Mouse (Mus musculus): ENCODE results near the gene Omt2b.
A peak's percentile ranks its signal among the peaks of the same experiment; 100 is the strongest.
"Not testable (repeated sequence)": the region's sequence is repeated elsewhere in the genome, so short reads cannot be mapped to it uniquely, and the experiment has no call there.

Omt2b gene

GRCm38 (mm10) chr9:78351504-78352220, 24.3 kb downstream of the Omt2b start:
- DNase-seq (ENCODE audit: low read depth, low spot score): no peak

- no peak for DNase-seq (ENCODE audit: low read depth, low spot score)
Measured at GRCm38 (mm10) chr9:78354665-78355578, 27.5 kb downstream of the Omt2b start.

- no peak for DNase-seq (ENCODE audit: low read depth, low spot score)
Measured at GRCm38 (mm10) chr9:78355611-78356010, 28.2 kb downstream of the Omt2b start, which contains the start of gene Gsta2. Gsta2 (minus strand) TSS chr9:78355788.

GRCm38 (mm10) chr9:78358053-78358452, 30.7 kb downstream of the Omt2b start:
- DNase-seq (ENCODE audit: low read depth, low spot score): peak; percentile 73

- no peak for DNase-seq (ENCODE audit: low read depth, low spot score)
Measured at GRCm38 (mm10) chr9:78359750-78360483, 32.5 kb downstream of the Omt2b start.

GRCm38 (mm10) chr9:78360484-78360872, 33.1 kb downstream of the Omt2b start:
- DNase-seq (ENCODE audit: low read depth, low spot score): no peak

- DNase-seq (ENCODE audit: low read depth, low spot score): no peak
Measured at GRCm38 (mm10) chr9:78363374-78363773, 36.0 kb downstream of the Omt2b start.

- no peak for DNase-seq (ENCODE audit: low read depth, low spot score)
Measured at GRCm38 (mm10) chr9:78364701-78365100, 37.3 kb downstream of the Omt2b start.

GRCm38 (mm10) chr9:78365850-78366544, 38.6 kb downstream of the Omt2b start:
- no peak for DNase-seq (ENCODE audit: low read depth, low spot score)

- DNase-seq (ENCODE audit: low read depth, low spot score): not testable (repeated sequence)
Measured at GRCm38 (mm10) chr9:78367959-78368358, 40.6 kb downstream of the Omt2b start, which contains the start of gene Dppa5a. Dppa5a (minus strand) TSS chr9:78368177.

GRCm38 (mm10) chr9:78368671-78369293, 41.4 kb downstream of the Omt2b start:
- no peak for DNase-seq (ENCODE audit: low read depth, low spot score)

GRCm38 (mm10) chr9:78369349-78369748, 42.0 kb downstream of the Omt2b start:
- DNase-seq (ENCODE audit: low read depth, low spot score): no peak

- no peak for DNase-seq (ENCODE audit: low read depth, low spot score)
Measured at GRCm38 (mm10) chr9:78369786-78370185, 42.4 kb downstream of the Omt2b start.

- DNase-seq (ENCODE audit: low read depth, low spot score): no peak
Measured at GRCm38 (mm10) chr9:78371441-78371840, 44.1 kb downstream of the Omt2b start.

- DNase-seq (ENCODE audit: low read depth, low spot score): no peak
Measured at GRCm38 (mm10) chr9:78372827-78373504, 45.6 kb downstream of the Omt2b start.

- DNase-seq (ENCODE audit: low read depth, low spot score): no peak
Measured at GRCm38 (mm10) chr9:78374397-78374796, 47.0 kb downstream of the Omt2b start.

- DNase-seq (ENCODE audit: low read depth, low spot score): no peak
Measured at GRCm38 (mm10) chr9:78374885-78375389, 47.5 kb downstream of the Omt2b start.

- no peak for DNase-seq (ENCODE audit: low read depth, low spot score)
Measured at GRCm38 (mm10) chr9:78375486-78375885, 48.1 kb downstream of the Omt2b start.

- no peak for DNase-seq (ENCODE audit: low read depth, low spot score)
Measured at GRCm38 (mm10) chr9:78377546-78377945, 50.2 kb downstream of the Omt2b start.
